Mouse (Mus musculus) limb, embryonic 11.5 days (tissue): ENCODE data around the gene Aatk. TPM values are rescaled to one million over a fixed set of nuclear protein-coding genes. Genes with fewer than 3 reads are reported as not detected.

Experiments
- ATAC-seq: fragments of 200-750 bp; cut with Nextera tagmentation; 2 replicates; pipeline ENCODE4 v1.8.0; 2017; ENCODE audit warnings: low read depth; ENCODE audit not compliant: insufficient number of reproducible peaks, low FRiP score, low TSS enrichment
- DNase-seq: peaks from one replicate; pipeline ENCODE4 v3.0.0-alpha.2; 2015; ENCODE audit warnings: low spot score
- H3K27ac ChIP-seq: fragments of 300-500 bp; sonication (generic); replicated peaks from 2 replicates; pipeline ENCODE4 v1.5.1; 2014; ENCODE audit warnings: low read depth, mild to moderate bottlenecking, low read length
- H3K27me3 ChIP-seq: fragments of 300-500 bp; sonication (generic); 2 replicates; pipeline ENCODE4 v1.6.1; 2014; ENCODE audit warnings: mild to moderate bottlenecking, low read length, mixed read lengths; ENCODE audit not compliant: control insufficient read depth, insufficient read depth
- H3K36me3 ChIP-seq: fragments of 300-500 bp; sonication (generic); 2 replicates; pipeline ENCODE4 v1.6.1; 2014; ENCODE audit warnings: mild to moderate bottlenecking, low read length, moderate library complexity, mixed read lengths; ENCODE audit not compliant: control insufficient read depth, insufficient read depth
- H3K4me1 ChIP-seq: fragments of 300-500 bp; sonication (generic); 2 replicates; pipeline ENCODE4 v1.6.1; 2014; ENCODE audit warnings: low read length, mixed read lengths; ENCODE audit not compliant: control insufficient read depth, insufficient read depth
- H3K4me2 ChIP-seq: fragments of 300-500 bp; sonication (generic); 2 replicates; pipeline ENCODE4 v1.6.1; 2014; ENCODE audit warnings: low read depth, mild to moderate bottlenecking, moderate library complexity; ENCODE audit not compliant: severe bottlenecking
- H3K4me3 ChIP-seq: fragments of 300-500 bp; sonication (generic); 2 replicates; pipeline ENCODE4 v1.5.1; 2014; ENCODE audit warnings: low read depth, low read length
- H3K9ac ChIP-seq: fragments of 300-500 bp; sonication (generic); 2 replicates; pipeline ENCODE4 v1.6.1; 2014; ENCODE audit warnings: mild to moderate bottlenecking, low read length
- H3K9me3 ChIP-seq: fragments of 300-500 bp; sonication (generic); 2 replicates; pipeline ENCODE4 v1.6.1; 2016; ENCODE audit warnings: low read length; ENCODE audit not compliant: control insufficient read depth
- WGBS: fragments of 180-500 bp; shearing (Covaris S2); extraction: QIAGEN DNeasy Blood & Tissue Kit; methylation state at CpG from one replicate; pipeline ENCODE4 v1.1.7; 2014; 5-methylcytosine and 5-hydroxymethylcytosine counted together
- polyA plus RNA-seq: library from polyadenylated mRNA; unstranded; fragments of >200 nt; fragmentation: Nextera tagmentation; extraction: Ambion mirVana; gene quantifications from 2 replicates; pipeline ENCODE4 v1.2.1, GENCODE M21; 2014

The Aatk gene
- polyA plus RNA-seq, 1 experiment from 2014 or later, result 1.8 TPM

GRCm38 (mm10) chr11:120005434-120006317 is 41.3 kb downstream of the Aatk start:
- DNase-seq (no peak), ATAC-seq (no peak)
- Histone ChIP-seq H3K27ac (no peak overlapping the region), H3K4me3 (no peak overlapping the region), H3K9ac (no peak overlapping the region), H3K27me3 (no peaks in the 10 kb centered on the region), H3K36me3 (0 out of 2 replicates have a peak, but pooled peaks cover 3% of the 10 kb centered on the region), H3K9me3 (no peaks in the 10 kb centered on the region), H3K4me1 (no peaks in the 10 kb centered on the region), H3K4me2 (no peak overlapping the region)
- 90% methylated on average over 18 of the region's 18 CpGs for WGBS

- no peak overlapping the region for H3K27ac ChIP-seq
- WGBS, result 93% methylated on average over 7 of the region's 7 CpGs
- no peak overlapping the region for H3K4me2 ChIP-seq
- DNase-seq, result no peak
- no peak for ATAC-seq
- H3K4me3 ChIP-seq, result no peak overlapping the region
- no peaks in the 10 kb centered on the region for H3K27me3 ChIP-seq
- no peaks in the 10 kb centered on the region for H3K4me1 ChIP-seq
- peaks cover 4% of the 10 kb centered on the region; the same call in 1 of the 2 replicates for H3K36me3 ChIP-seq
- no peak overlapping the region for H3K9ac ChIP-seq
- H3K9me3 ChIP-seq, result no peaks in the 10 kb centered on the region
Observed at GRCm38 (mm10) chr11:120002634-120003220, 44.2 kb downstream of the Aatk start.

- Histone ChIP-seq H3K27ac (no peak overlapping the region), H3K4me1 (no peaks in the 10 kb centered on the region), H3K27me3 (no peaks in the 10 kb centered on the region), H3K36me3 (peaks cover 6% of the 10 kb centered on the region; the same call in 1 of the 2 replicates), H3K9me3 (no peaks in the 10 kb centered on the region), H3K4me3 (no peak overlapping the region), H3K9ac (no peak overlapping the region), H3K4me2 (no peak overlapping the region)
- no peak for ATAC-seq
- WGBS, result 80% methylated on average over 5 of the region's 5 CpGs
- no peak for DNase-seq
Observed at GRCm38 (mm10) chr11:120002041-120002440, 44.9 kb downstream of the Aatk start.

DNA sequence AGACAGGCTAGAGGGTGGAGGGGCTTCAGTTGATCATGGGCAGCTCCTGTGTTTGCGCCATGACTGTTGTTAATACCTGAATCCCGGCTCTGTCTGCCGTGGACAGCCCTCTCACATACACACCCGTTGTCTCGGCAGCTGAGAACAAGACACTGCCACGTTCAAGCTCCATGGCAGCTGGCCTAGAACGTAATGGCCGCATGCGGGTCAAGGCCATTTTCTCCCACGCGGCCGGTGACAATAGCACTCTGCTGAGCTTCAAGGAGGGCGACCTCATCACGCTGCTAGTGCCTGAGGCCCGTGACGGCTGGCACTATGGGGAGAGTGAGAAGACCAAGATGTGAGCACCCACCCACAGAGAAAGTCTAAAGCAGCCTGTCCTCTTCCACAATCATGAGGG is 49.6 kb downstream of the Aatk start:
- H3K27me3 ChIP-seq, result no peaks in the 10 kb centered on the region
- no peaks in the 10 kb centered on the region for H3K9me3 ChIP-seq
- no peak overlapping the region for H3K4me2 ChIP-seq
- ATAC-seq (no peak), DNase-seq (no peak)
- H3K4me3 ChIP-seq, result no peak overlapping the region
- no peak overlapping the region for H3K9ac ChIP-seq
- no peaks in the 10 kb centered on the region for H3K4me1 ChIP-seq
- H3K36me3 ChIP-seq, result peaks cover 5% of the 10 kb centered on the region
- no peak overlapping the region for H3K27ac ChIP-seq
- 94% methylated on average over 16 of the region's 16 CpGs for WGBS

GRCm38 (mm10) chr11:119991338-119991678 is 55.7 kb downstream of the Aatk start:
- Histone ChIP-seq H3K27ac (no peak overlapping the region), H3K27me3 (no peaks in the 10 kb centered on the region), H3K9ac (no peak overlapping the region), H3K4me3 (no peak overlapping the region), H3K4me2 (no peak overlapping the region), H3K4me1 (peaks cover 17% of the 10 kb centered on the region), H3K9me3 (no peaks in the 10 kb centered on the region), H3K36me3 (peaks cover 2% of the 10 kb centered on the region; the same call in 1 of the 2 replicates)
- peak; percentile 96 for DNase-seq
- peak; percentile 35; the same call in 1 of the 2 replicates for ATAC-seq
- 14% methylated on average over 10 of the region's 10 CpGs for WGBS

- no peak overlapping the region for H3K9ac ChIP-seq
- H3K4me3 ChIP-seq, result no peak overlapping the region
- WGBS, result 65% methylated on average over 10 of the region's 10 CpGs
- no peak overlapping the region for H3K27ac ChIP-seq
- H3K4me2 ChIP-seq, result no peak overlapping the region
- H3K4me1 ChIP-seq, result peaks cover 17% of the 10 kb centered on the region
- DNase-seq, result no peak
- H3K27me3 ChIP-seq, result no peaks in the 10 kb centered on the region
- no peaks in the 10 kb centered on the region for H3K9me3 ChIP-seq
- 0 out of 2 replicates have a peak, but pooled peaks have one; percentile 51 for ATAC-seq
- H3K36me3 ChIP-seq, result peaks cover 2% of the 10 kb centered on the region; the same call in 1 of the 2 replicates
Observed at GRCm38 (mm10) chr11:119990658-119991337, 56.2 kb downstream of the Aatk start.

- DNase-seq (peak; percentile 25), ATAC-seq (no peak)
- Histone ChIP-seq H3K4me2 (no peak overlapping the region), H3K27me3 (no peaks in the 10 kb centered on the region), H3K36me3 (0 out of 2 replicates have a peak, but pooled peaks cover 2% of the 10 kb centered on the region), H3K4me3 (no peak overlapping the region), H3K27ac (no peak overlapping the region), H3K9ac (no peak overlapping the region), H3K4me1 (peaks cover 17% of the 10 kb centered on the region), H3K9me3 (no peaks in the 10 kb centered on the region)
- WGBS, result 55% methylated on average over 10 of the region's 10 CpGs
Observed at GRCm38 (mm10) chr11:119989115-119989564, 57.8 kb downstream of the Aatk start.

- H3K9me3 ChIP-seq, result no peaks in the 10 kb centered on the region
- 89% methylated on average over 7 of the region's 7 CpGs for WGBS
- no peak overlapping the region for H3K27ac ChIP-seq
- H3K36me3 ChIP-seq, result no peaks in the 10 kb centered on the region
- no peak overlapping the region for H3K4me2 ChIP-seq
- no peak for ATAC-seq
- no peak overlapping the region for H3K4me3 ChIP-seq
- no peaks in the 10 kb centered on the region for H3K27me3 ChIP-seq
- H3K4me1 ChIP-seq, result peaks cover 17% of the 10 kb centered on the region
- H3K9ac ChIP-seq, result no peak overlapping the region
- no peak for DNase-seq
Observed at GRCm38 (mm10) chr11:119988391-119988790, 58.6 kb downstream of the Aatk start.
